Comparison of ENCODE assay signal across 8 mouse cellular contexts in the genomic region with DNA sequence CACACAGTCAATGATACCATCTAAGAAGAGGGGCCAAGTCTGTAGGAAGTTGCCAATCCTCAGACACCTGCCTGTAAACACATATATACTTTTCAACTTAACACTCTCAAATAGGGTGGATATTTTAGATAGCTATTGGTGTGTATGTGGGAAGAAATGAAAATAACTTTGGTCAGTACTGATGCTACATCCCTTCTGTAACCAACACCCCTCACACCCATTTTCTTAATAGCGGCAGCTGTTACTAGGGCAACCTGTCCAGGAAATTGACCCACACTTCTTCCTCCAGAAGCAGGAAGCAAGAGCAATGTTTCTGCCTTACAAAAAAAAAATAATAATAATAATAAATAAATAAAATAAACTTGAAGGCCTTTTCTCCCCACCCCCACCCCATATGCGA. TPM values are rescaled to one million over a fixed set of nuclear protein-coding genes. Genes with fewer than 3 reads are reported as not detected.
A peak's percentile ranks its signal among the peaks of the same experiment; 100 is the strongest.
DNase-seq lines count a peak whose midpoint lies in the region; ATAC-seq and TF ChIP-seq lines count a peak whose summit lies in the region.

No protein-coding gene starts in this region.

- peak overlapping the region; percentile 87 for H3K9ac ChIP-seq in limb, embryonic 15.5 days
- peak overlapping the region; percentile 81 for H3K9ac ChIP-seq in stomach, embryonic 16.5 days (ENCODE audit: low read length)

- H3K27ac ChIP-seq in cerebellum, adult 2 months (ENCODE audit: insufficient read depth, low read length), result no peak overlapping the region
- peak overlapping the region; percentile 97; the same call in 1 of the 2 replicates for H3K27ac ChIP-seq in limb, embryonic 15.5 days
- peak overlapping the region; percentile 95 for H3K27ac ChIP-seq in stomach, embryonic 16.5 days (ENCODE audit: low read length)

- WGBS in cerebellum, adult 2 months, result 11% methylated on average over 2 of the region's 2 CpGs
- WGBS in limb, embryonic 15.5 days, result 10% methylated on average over 2 of the region's 2 CpGs
- WGBS in stomach, embryonic 16.5 days, result 9% methylated on average over 2 of the region's 2 CpGs

- H3K4me1 ChIP-seq in cerebellum, adult 2 months (ENCODE audit: control insufficient read depth, insufficient read depth, low read length), result peaks cover 6% of the 10 kb centered on the region; the same call in 1 of the 2 replicates
- peaks cover 58% of the 10 kb centered on the region for H3K4me1 ChIP-seq in megakaryocyte, embryonic 14.5 days
- H3K4me1 ChIP-seq in limb, embryonic 15.5 days, result peaks cover 20% of the 10 kb centered on the region
- peaks cover 28% of the 10 kb centered on the region for H3K4me1 ChIP-seq in stomach, embryonic 16.5 days (ENCODE audit: control insufficient read depth, insufficient read depth, low read length)

- H3K36me3 ChIP-seq in megakaryocyte, embryonic 14.5 days (replicated peaks; ENCODE audit: low read length), result peaks cover 19% of the 10 kb centered on the region
- H3K36me3 ChIP-seq in limb, embryonic 15.5 days, result no peaks in the 10 kb centered on the region
- no peaks in the 10 kb centered on the region for H3K36me3 ChIP-seq in stomach, embryonic 16.5 days (ENCODE audit: control insufficient read depth, insufficient read depth, low read length)

- H3K27me3 ChIP-seq in cerebellum, adult 2 months (ENCODE audit: control insufficient read depth, insufficient read depth, low read length), result no peaks in the 10 kb centered on the region
- H3K27me3 ChIP-seq in megakaryocyte, embryonic 14.5 days (replicated peaks), result no peaks in the 10 kb centered on the region
- no peaks in the 10 kb centered on the region for H3K27me3 ChIP-seq in limb, embryonic 15.5 days
- no peaks in the 10 kb centered on the region for H3K27me3 ChIP-seq in stomach, embryonic 16.5 days (ENCODE audit: control insufficient read depth, insufficient read depth, low read length)

- no peak for TF ChIP-seq POLR2A in cerebellum, adult 2 months (IDR thresholded peaks at IDR 0.05; ENCODE audit: borderline replicate concordance, insufficient read depth, low read length)

- no peak for DNase-seq in cerebellum, adult 2 months
- no peak for DNase-seq in cerebellum, adult 11 months
- DNase-seq in adrenal gland, postnatal 10 days, result no peak

- no peak for ATAC-seq in megakaryocyte, adult 5-6 weeks (ENCODE audit: poor library complexity, severe bottlenecking)
- ATAC-seq in limb, embryonic 15.5 days (ENCODE audit: insufficient number of reproducible peaks, low FRiP score, low TSS enrichment, low read depth), result no peak
- no peak for ATAC-seq in stomach, embryonic 16.5 days (ENCODE audit: insufficient read depth, low FRiP score)
- no peak for ATAC-seq in inflammation-experienced regulatory T-cells, adult 6 months

- H3K4me3 ChIP-seq in cerebellum, adult 2 months (replicated peaks; ENCODE audit: insufficient read depth, low read depth, low read length), result peak overlapping the region; percentile 91
- H3K4me3 ChIP-seq in megakaryocyte, embryonic 14.5 days (replicated peaks), result peak overlapping the region; percentile 92
- peak overlapping the region; percentile 72 for H3K4me3 ChIP-seq in limb, embryonic 15.5 days
- H3K4me3 ChIP-seq in stomach, embryonic 16.5 days (replicated peaks; ENCODE audit: low read length), result peak overlapping the region; percentile 65

- H3K4me2 ChIP-seq in limb, embryonic 15.5 days, result peak overlapping the region; percentile 88
- peak overlapping the region; percentile 99 for H3K4me2 ChIP-seq in stomach, embryonic 16.5 days (ENCODE audit: low read depth, low read length)

- no peak for TF ChIP-seq CTCF in cerebellum, adult 2 months (IDR thresholded peaks at IDR 0.05; ENCODE audit: borderline replicate concordance, insufficient read depth, low read depth, low read length)

- no peaks in the 10 kb centered on the region for H3K9me3 ChIP-seq in megakaryocyte, embryonic 14.5 days
- H3K9me3 ChIP-seq in limb, embryonic 15.5 days, result no peaks in the 10 kb centered on the region
- H3K9me3 ChIP-seq in stomach, embryonic 16.5 days (replicated peaks; ENCODE audit: control insufficient read depth, low read length), result no peaks in the 10 kb centered on the region

RNA-seq across cellular contexts. Expression of a gene that starts 1.1 kb away (rescaled TPM):
- 48.5 and 51.4 TPM in 2 replicates for polyA plus RNA-seq in cerebellum, adult 2 months (2012; rRNA removed)
- polyA plus RNA-seq in megakaryocyte, embryonic 14.5 days (2012; ENCODE audit: insufficient read depth, low replicate concordance), result 15.5 and 21.9 TPM in 2 replicates
- 13.7 and 14.7 TPM in 2 replicates for total RNA-seq in megakaryocyte, adult 5-6 weeks (2015)
- 14.9 and 20.5 TPM in 2 replicates for total RNA-seq in megakaryocyte, adult 5-6 weeks (2017)
- polyA plus RNA-seq in limb, embryonic 15.5 days (2015; fragmentation: Nextera tagmentation; extraction: Ambion mirVana), result 25.6 and 28.0 TPM in 2 replicates
- polyA plus RNA-seq in stomach, embryonic 16.5 days (2015; fragmentation: Nextera tagmentation; extraction: Ambion mirVana), result 22.4 and 23.0 TPM in 2 replicates
- 10 to 100 TPM; 15.6 to 18.0 (median 17.6) TPM for polyA plus RNA-seq in inflammation-experienced regulatory T-cells, adult 6 months (2017; shearing (Covaris generic))
- 10 to 100 TPM; 46.8 to 51.6 TPM for total RNA-seq in adrenal gland, postnatal 10 days (2021)

RNA-seq across cellular contexts. Expression of a gene that starts 33.3 kb away (rescaled TPM):
- polyA plus RNA-seq in cerebellum, adult 2 months (2012; rRNA removed), result 16.1 TPM in 2 replicates
- 2.6 TPM in 1 of 2 replicates, not detected in the other for polyA plus RNA-seq in megakaryocyte, embryonic 14.5 days (2012; ENCODE audit: insufficient read depth, low replicate concordance)
- total RNA-seq in megakaryocyte, adult 5-6 weeks (2015), result not detected in 2 replicates
- total RNA-seq in megakaryocyte, adult 5-6 weeks (2017), result 0.08 TPM in 1 of 2 replicates, not detected in the other
- 5.4 and 6.7 TPM in 2 replicates for polyA plus RNA-seq in limb, embryonic 15.5 days (2015; fragmentation: Nextera tagmentation; extraction: Ambion mirVana)
- 5.9 and 6.4 TPM in 2 replicates for polyA plus RNA-seq in stomach, embryonic 16.5 days (2015; fragmentation: Nextera tagmentation; extraction: Ambion mirVana)
- not detected for polyA plus RNA-seq in inflammation-experienced regulatory T-cells, adult 6 months (2017; shearing (Covaris generic))
- total RNA-seq in adrenal gland, postnatal 10 days (2021), result 100 to 1,000 TPM in 1 of 2 experiments, 10 to 100 TPM in 1; 88.3 to 101 TPM

RNA-seq across cellular contexts. Expression of a gene that starts 42.6 kb away (rescaled TPM):
- 6.1 and 7.1 TPM in 2 replicates for polyA plus RNA-seq in cerebellum, adult 2 months (2012; rRNA removed)
- polyA plus RNA-seq in megakaryocyte, embryonic 14.5 days (2012; ENCODE audit: insufficient read depth, low replicate concordance), result 2.3 and 3.1 TPM in 2 replicates
- 0.21 and 0.33 TPM in 2 replicates for total RNA-seq in megakaryocyte, adult 5-6 weeks (2015)
- total RNA-seq in megakaryocyte, adult 5-6 weeks (2017), result 1.1 and 3.0 TPM in 2 replicates
- polyA plus RNA-seq in limb, embryonic 15.5 days (2015; fragmentation: Nextera tagmentation; extraction: Ambion mirVana), result 36.2 and 37.0 TPM in 2 replicates
- 10.1 TPM in 2 replicates for polyA plus RNA-seq in stomach, embryonic 16.5 days (2015; fragmentation: Nextera tagmentation; extraction: Ambion mirVana)
- under 1 TPM in 1 of 3 experiments, not detected in 2; 0.31 TPM for polyA plus RNA-seq in inflammation-experienced regulatory T-cells, adult 6 months (2017; shearing (Covaris generic))
- 10 to 100 TPM; 55.2 to 65.9 TPM for total RNA-seq in adrenal gland, postnatal 10 days (2021)

RNA-seq across cellular contexts. Expression of a gene that starts 43.6 kb away (rescaled TPM):
- polyA plus RNA-seq in cerebellum, adult 2 months (2012; rRNA removed), result 98.7 and 107 TPM in 2 replicates
- polyA plus RNA-seq in megakaryocyte, embryonic 14.5 days (2012; ENCODE audit: insufficient read depth, low replicate concordance), result 10.5 TPM in 1 of 2 replicates, not detected in the other
- total RNA-seq in megakaryocyte, adult 5-6 weeks (2015), result 51.8 and 57.3 TPM in 2 replicates
- 103 and 111 TPM in 2 replicates for total RNA-seq in megakaryocyte, adult 5-6 weeks (2017)
- polyA plus RNA-seq in limb, embryonic 15.5 days (2015; fragmentation: Nextera tagmentation; extraction: Ambion mirVana), result 171 and 176 TPM in 2 replicates
- 137 and 147 TPM in 2 replicates for polyA plus RNA-seq in stomach, embryonic 16.5 days (2015; fragmentation: Nextera tagmentation; extraction: Ambion mirVana)
- polyA plus RNA-seq in inflammation-experienced regulatory T-cells, adult 6 months (2017; shearing (Covaris generic)), result 100 to 1,000 TPM; 107 to 118 (median 118) TPM
- 10 to 100 TPM; 59.1 to 63.2 TPM for total RNA-seq in adrenal gland, postnatal 10 days (2021)

RNA-seq across cellular contexts. Expression of a gene that starts 58.5 kb away (rescaled TPM):
- 77.6 and 82.4 TPM in 2 replicates for polyA plus RNA-seq in cerebellum, adult 2 months (2012; rRNA removed)
- polyA plus RNA-seq in megakaryocyte, embryonic 14.5 days (2012; ENCODE audit: insufficient read depth, low replicate concordance), result 3.0 and 5.3 TPM in 2 replicates
- 41.6 and 47.3 TPM in 2 replicates for total RNA-seq in megakaryocyte, adult 5-6 weeks (2015)
- total RNA-seq in megakaryocyte, adult 5-6 weeks (2017), result 40.9 and 49.5 TPM in 2 replicates
- 89.9 and 95.4 TPM in 2 replicates for polyA plus RNA-seq in limb, embryonic 15.5 days (2015; fragmentation: Nextera tagmentation; extraction: Ambion mirVana)
- polyA plus RNA-seq in stomach, embryonic 16.5 days (2015; fragmentation: Nextera tagmentation; extraction: Ambion mirVana), result 77.5 and 79.1 TPM in 2 replicates
- 10 to 100 TPM; 53.6 to 73.0 (median 71.1) TPM for polyA plus RNA-seq in inflammation-experienced regulatory T-cells, adult 6 months (2017; shearing (Covaris generic))
- 10 to 100 TPM; 46.6 to 59.3 TPM for total RNA-seq in adrenal gland, postnatal 10 days (2021)
